Mouse (Mus musculus): ENCODE results near the gene Lhfpl2. TPM values are rescaled to one million over a fixed set of nuclear protein-coding genes. Genes with fewer than 3 reads are reported as not detected.
A peak's percentile ranks its signal among the peaks of the same experiment; 100 is the strongest.
"Not testable (repeated sequence)": the region's sequence is repeated elsewhere in the genome, so short reads cannot be mapped to it uniquely, and the experiment has no call there.

The Lhfpl2 gene
- polyA plus RNA-seq (2015; fragmentation: Nextera tagmentation; extraction: Ambion mirVana): 10.1 and 11.9 TPM in 2 replicates

GRCm38 (mm10) chr13:94057563-94058560 lies at the start of gene Lhfpl2:
Gene Lhfpl2, plus strand, starts transcription at chr13:94057796.
- Histone ChIP-seq H3K36me3 (no peaks in the 10 kb centered on the region), H3K9ac (replicated peaks) (peak within 1 kb of the TSS; percentile 74), H3K27ac (no peak within 1 kb of the TSS), H3K9me3 (no peaks in the 10 kb centered on the region), H3K4me2 (replicated peaks) (peak within 1 kb of the TSS; percentile 96), H3K4me3 (replicated peaks) (peak within 1 kb of the TSS; percentile 63), H3K4me1 (replicated peaks) (peaks cover 27% of the 10 kb centered on the region), H3K27me3 (peaks cover 50% of the 10 kb centered on the region)
- under 1% methylated on average over 63 of the region's 85 CpGs for WGBS
- ATAC-seq: peak; percentile 89

- Histone ChIP-seq H3K4me1 (replicated peaks) (no peaks in the 10 kb centered on the region), H3K4me2 (replicated peaks) (no peak overlapping the region), H3K4me3 (replicated peaks) (no peak overlapping the region), H3K9ac (replicated peaks) (no peak overlapping the region), H3K9me3 (no peaks in the 10 kb centered on the region), H3K36me3 (no peaks in the 10 kb centered on the region), H3K27ac (no peak overlapping the region), H3K27me3 (no peaks in the 10 kb centered on the region)
- ATAC-seq: no peak
- WGBS: 94% methylated on average over 4 of the region's 4 CpGs
Observed at GRCm38 (mm10) chr13:94011996-94012575, 45.5 kb upstream of the Lhfpl2 start.

- Histone ChIP-seq H3K27ac (no peak overlapping the region), H3K4me3 (replicated peaks) (no peak overlapping the region), H3K9ac (replicated peaks) (no peak overlapping the region), H3K4me1 (replicated peaks) (no peaks in the 10 kb centered on the region), H3K27me3 (no peaks in the 10 kb centered on the region), H3K9me3 (no peaks in the 10 kb centered on the region), H3K36me3 (no peaks in the 10 kb centered on the region), H3K4me2 (replicated peaks) (no peak overlapping the region)
- no peak for ATAC-seq
- WGBS: 93% methylated on average over 10 of the region's 10 CpGs
Observed at GRCm38 (mm10) chr13:94013986-94014385, 43.6 kb upstream of the Lhfpl2 start.

GRCm38 (mm10) chr13:94024575-94024974 lies 33.0 kb upstream of the Lhfpl2 start:
- 70% methylated on average over 9 of the region's 13 CpGs for WGBS
- not testable (repeated sequence) for H3K4me1 ChIP-seq (replicated peaks); H3K4me2 ChIP-seq (replicated peaks); H3K4me3 ChIP-seq (replicated peaks); H3K27me3 ChIP-seq; H3K36me3 ChIP-seq; H3K9me3 ChIP-seq; H3K27ac ChIP-seq; H3K9ac ChIP-seq (replicated peaks); ATAC-seq

- Histone ChIP-seq H3K9me3 (no peaks in the 10 kb centered on the region), H3K4me3 (replicated peaks) (no peak overlapping the region), H3K27ac (no peak overlapping the region), H3K36me3 (no peaks in the 10 kb centered on the region), H3K27me3 (no peaks in the 10 kb centered on the region), H3K4me1 (replicated peaks) (no peaks in the 10 kb centered on the region), H3K4me2 (replicated peaks) (no peak overlapping the region), H3K9ac (replicated peaks) (no peak overlapping the region)
- 89% methylated on average over 10 of the region's 10 CpGs for WGBS
- no peak for ATAC-seq
Observed at GRCm38 (mm10) chr13:94029147-94029546, 28.4 kb upstream of the Lhfpl2 start.

- Histone ChIP-seq H3K4me3 (replicated peaks) (no peak overlapping the region), H3K9ac (replicated peaks) (no peak overlapping the region), H3K36me3 (no peaks in the 10 kb centered on the region), H3K27me3 (no peaks in the 10 kb centered on the region), H3K27ac (no peak overlapping the region), H3K4me2 (replicated peaks) (no peak overlapping the region), H3K9me3 (no peaks in the 10 kb centered on the region), H3K4me1 (replicated peaks) (no peaks in the 10 kb centered on the region)
- no peak for ATAC-seq
- WGBS: 70% methylated on average over 2 of the region's 2 CpGs
Observed at GRCm38 (mm10) chr13:94030551-94030950, 27.0 kb upstream of the Lhfpl2 start.

- H3K9ac ChIP-seq (replicated peaks): no peak overlapping the region
- H3K9me3 ChIP-seq: no peaks in the 10 kb centered on the region
- H3K27ac ChIP-seq: no peak overlapping the region
- H3K4me3 ChIP-seq (replicated peaks): no peak overlapping the region
- H3K4me1 ChIP-seq (replicated peaks): peaks cover 15% of the 10 kb centered on the region
- H3K27me3 ChIP-seq: no peaks in the 10 kb centered on the region
- ATAC-seq: peak; percentile 55; the same call in 1 of the 2 replicates
- 37% methylated on average over 6 of the region's 6 CpGs for WGBS
- no peaks in the 10 kb centered on the region for H3K36me3 ChIP-seq
- no peak overlapping the region for H3K4me2 ChIP-seq (replicated peaks)
Observed at GRCm38 (mm10) chr13:94037313-94038051, 20.1 kb upstream of the Lhfpl2 start.

GRCm38 (mm10) chr13:94038052-94038340 lies 19.6 kb upstream of the Lhfpl2 start:
- no peak overlapping the region for H3K4me2 ChIP-seq (replicated peaks)
- no peak overlapping the region for H3K4me3 ChIP-seq (replicated peaks)
- 38% methylated on average over 2 of the region's 2 CpGs for WGBS
- H3K4me1 ChIP-seq (replicated peaks): peaks cover 15% of the 10 kb centered on the region
- H3K9ac ChIP-seq (replicated peaks): no peak overlapping the region
- H3K27me3 ChIP-seq: no peaks in the 10 kb centered on the region
- H3K9me3 ChIP-seq: no peaks in the 10 kb centered on the region
- no peaks in the 10 kb centered on the region for H3K36me3 ChIP-seq
- no peak overlapping the region for H3K27ac ChIP-seq
- ATAC-seq: no peak

- Histone ChIP-seq H3K4me1 (replicated peaks) (no peaks in the 10 kb centered on the region), H3K9me3 (no peaks in the 10 kb centered on the region), H3K4me3 (replicated peaks) (no peak overlapping the region), H3K9ac (replicated peaks) (no peak overlapping the region), H3K27ac (no peak overlapping the region), H3K36me3 (no peaks in the 10 kb centered on the region), H3K27me3 (0 out of 2 replicates have a peak, but pooled peaks cover under 1% of the 10 kb centered on the region), H3K4me2 (replicated peaks) (no peak overlapping the region)
- 78% methylated on average over 7 of the region's 7 CpGs for WGBS
- no peak for ATAC-seq
Observed at GRCm38 (mm10) chr13:94050036-94050435, 7.6 kb upstream of the Lhfpl2 start.

- 96% methylated on average over 3 of the region's 3 CpGs for WGBS
- Histone ChIP-seq H3K36me3 (no peaks in the 10 kb centered on the region), H3K27ac (no peak overlapping the region), H3K4me1 (replicated peaks) (no peaks in the 10 kb centered on the region), H3K9ac (replicated peaks) (no peak overlapping the region), H3K4me3 (replicated peaks) (no peak overlapping the region), H3K4me2 (replicated peaks) (no peak overlapping the region), H3K9me3 (no peaks in the 10 kb centered on the region), H3K27me3 (peaks cover 7% of the 10 kb centered on the region; the same call in 1 of the 2 replicates)
- no peak for ATAC-seq
Observed at GRCm38 (mm10) chr13:94050782-94051181, 6.8 kb upstream of the Lhfpl2 start.

GRCm38 (mm10) chr13:94057036-94057562 lies 497 bp upstream of the Lhfpl2 start:
- no peak overlapping the region for H3K27ac ChIP-seq
- WGBS: under 1% methylated on average over 17 of the region's 17 CpGs
- H3K27me3 ChIP-seq: peaks cover 44% of the 10 kb centered on the region
- H3K4me2 ChIP-seq (replicated peaks): peak overlapping the region; percentile 96
- peak overlapping the region; percentile 63 for H3K4me3 ChIP-seq (replicated peaks)
- no peaks in the 10 kb centered on the region for H3K9me3 ChIP-seq
- H3K4me1 ChIP-seq (replicated peaks): peaks cover 21% of the 10 kb centered on the region
- peak; percentile 9; the same call in 1 of the 2 replicates for ATAC-seq
- H3K9ac ChIP-seq (replicated peaks): peak overlapping the region; percentile 74
- no peaks in the 10 kb centered on the region for H3K36me3 ChIP-seq

Measured in midbrain, embryonic 13.5 days (tissue).